Comparison of ENCODE assay signal across 8 mouse cellular contexts in the genomic region with DNA sequence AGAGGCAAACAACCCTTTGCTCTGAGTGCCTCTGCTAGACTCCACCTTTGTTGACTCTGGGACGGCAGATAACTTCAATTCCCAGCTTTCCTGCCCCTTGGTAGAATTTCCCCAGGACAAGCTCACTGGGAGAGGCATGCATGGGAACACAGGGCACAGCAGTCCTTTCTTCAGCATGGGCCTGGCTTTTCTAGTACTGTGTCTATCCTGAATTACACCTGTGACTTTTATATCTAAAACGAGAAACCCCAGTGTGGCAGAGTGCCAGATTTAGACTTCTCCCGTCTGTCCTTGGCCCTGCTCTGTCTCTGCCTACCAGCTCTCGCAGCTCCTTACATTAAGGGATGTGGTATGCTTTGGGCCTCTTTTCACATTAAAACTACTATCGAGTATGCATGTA. TPM values are rescaled to one million over a fixed set of nuclear protein-coding genes. Genes with fewer than 3 reads are reported as not detected.
DNase-seq lines count a peak whose midpoint lies in the region; ATAC-seq and TF ChIP-seq lines count a peak whose summit lies in the region.

No protein-coding gene starts in this region.

- H3K79me2 ChIP-seq in MEL (ENCODE audit: control insufficient read depth, insufficient read depth, low read length, poor library complexity) = peaks cover 67% of the 10 kb centered on the region
- peaks cover 71% of the 10 kb centered on the region for H3K79me2 ChIP-seq in myocyte (ENCODE audit: control insufficient read depth, insufficient read depth)

- no peak for TF ChIP-seq CTCF in MEL (IDR thresholded peaks at IDR 0.05 in 2 of 3, conservative IDR thresholded peaks at IDR 0.05 in 1 of 3; ENCODE audit: control insufficient read depth in 1 of 3, insufficient read depth in 1 of 3, low read depth in 2 of 3, low read length in 3 of 3, poor library complexity in 1 of 3, severe bottlenecking in 1 of 3)

- TF ChIP-seq POLR2A in MEL (IDR thresholded peaks at IDR 0.05; ENCODE audit: control insufficient read depth in 1 of 2, insufficient read depth in 1 of 2, low read depth in 1 of 2, low read length in 2 of 2, poor library complexity in 1 of 2) = no peak
- peak; percentile 12 for TF ChIP-seq POLR2A in myocyte (IDR thresholded peaks at IDR 0.05; ENCODE audit: insufficient read length, low read depth)

- ATAC-seq in heart, embryonic 15.5 days (replicated peaks; ENCODE audit: insufficient number of reproducible peaks, insufficient read depth, low FRiP score, low read depth) = no peak
- no peak for ATAC-seq in forebrain, embryonic 12.5 days (ENCODE audit: low FRiP score)
- ATAC-seq in limb, embryonic 15.5 days (ENCODE audit: insufficient number of reproducible peaks, low FRiP score, low TSS enrichment, low read depth) = no peak

- 25% methylated on average over 5 of the region's 5 CpGs for WGBS in heart, embryonic 15.5 days
- 73% methylated on average over 5 of the region's 5 CpGs for WGBS in forebrain, embryonic 12.5 days
- 45% methylated on average over 5 of the region's 5 CpGs for WGBS in limb, embryonic 15.5 days

- peaks cover 59% of the 10 kb centered on the region for H3K4me1 ChIP-seq in heart, embryonic 15.5 days (replicated peaks)
- peaks cover 26 to 51% of the 10 kb centered on the region in 2 experiments for H3K4me1 ChIP-seq in MEL (ENCODE audit: control insufficient read depth in 1 of 2, insufficient read depth in 2 of 2, low read length in 2 of 2)
- peaks cover 50% of the 10 kb centered on the region for H3K4me1 ChIP-seq in forebrain, embryonic 12.5 days
- H3K4me1 ChIP-seq in limb, embryonic 15.5 days = peaks cover 47% of the 10 kb centered on the region

- H3K4me3 ChIP-seq in heart, embryonic 15.5 days = peak overlapping the region; percentile 8
- H3K4me3 ChIP-seq in MEL (ENCODE audit: control insufficient read depth in 1 of 2, insufficient read depth in 1 of 2, low read depth in 2 of 2, low read length in 2 of 2) (peak overlapping the region; percentile 8 to 23; a peak in 2 of 4 replicates), myocyte (no peak overlapping the region)
- H3K4me3 ChIP-seq in forebrain, embryonic 12.5 days (replicated peaks) = no peak overlapping the region
- peak overlapping the region; percentile 4; the same call in 1 of the 2 replicates for H3K4me3 ChIP-seq in limb, embryonic 15.5 days

- H3K36me3 ChIP-seq in heart, embryonic 15.5 days = peaks cover 23% of the 10 kb centered on the region
- H3K36me3 ChIP-seq in MEL (ENCODE audit: control insufficient read depth in 1 of 2, insufficient read depth in 2 of 2, low read length in 2 of 2) = peaks cover 7 to 53% of the 10 kb centered on the region in 2 experiments
- peaks cover 22% of the 10 kb centered on the region for H3K36me3 ChIP-seq in forebrain, embryonic 12.5 days (replicated peaks)
- H3K36me3 ChIP-seq in limb, embryonic 15.5 days = peaks cover 23% of the 10 kb centered on the region
- peaks cover 9% of the 10 kb centered on the region for H3K36me3 ChIP-seq in myocyte (ENCODE audit: control insufficient read depth, insufficient read depth)

- no peak for DNase-seq in heart, adult 9 months (ENCODE audit: low spot score in 2 of 2)
- DNase-seq in MEL (ENCODE audit: low read depth, low spot score) = peak; percentile 86
- DNase-seq in urinary bladder, postnatal 14 days (ENCODE audit: low spot score) = no peak
- DNase-seq in T-cell, adult 2 months (ENCODE audit: low spot score) = no peak

- peak overlapping the region; percentile 86 for H3K4me2 ChIP-seq in heart, embryonic 15.5 days
- H3K4me2 ChIP-seq in forebrain, embryonic 12.5 days = peak overlapping the region; percentile 17
- H3K4me2 ChIP-seq in limb, embryonic 15.5 days = no peak overlapping the region
- H3K4me2 ChIP-seq in myocyte (ENCODE audit: low read depth) = peak overlapping the region; percentile 40

- H3K27me3 ChIP-seq in heart, embryonic 15.5 days = no peaks in the 10 kb centered on the region
- H3K27me3 ChIP-seq in MEL (ENCODE audit: control insufficient read depth in 1 of 2, insufficient read depth in 2 of 2, low read length in 2 of 2) = no peaks in the 10 kb centered on the region
- H3K27me3 ChIP-seq in forebrain, embryonic 12.5 days = no peaks in the 10 kb centered on the region
- no peaks in the 10 kb centered on the region for H3K27me3 ChIP-seq in limb, embryonic 15.5 days
- no peaks in the 10 kb centered on the region for H3K27me3 ChIP-seq in myocyte (ENCODE audit: control insufficient read depth, insufficient read depth, insufficient read length)

- peak in 1 of 2 experiments; percentile 8; a peak in 1 of 4 replicates for TF ChIP-seq EP300 in MEL (IDR thresholded peaks at IDR 0.05; ENCODE audit: low read depth in 1 of 2, low read length in 2 of 2)

- H3ac ChIP-seq in myocyte (ENCODE audit: control insufficient read depth, insufficient read length) = no peak overlapping the region

- no peaks in the 10 kb centered on the region for H3K9me3 ChIP-seq in heart, embryonic 15.5 days (replicated peaks)
- H3K9me3 ChIP-seq in MEL (replicated peaks; ENCODE audit: insufficient read depth, low read length) = no peaks in the 10 kb centered on the region
- H3K9me3 ChIP-seq in forebrain, embryonic 12.5 days = no peaks in the 10 kb centered on the region
- no peaks in the 10 kb centered on the region for H3K9me3 ChIP-seq in limb, embryonic 15.5 days

- H3K9ac ChIP-seq in heart, embryonic 15.5 days = 0 out of 2 replicates have a peak overlapping the region, but pooled peaks have one; percentile 1
- peak overlapping the region; percentile 59 for H3K9ac ChIP-seq in MEL (ENCODE audit: control insufficient read depth, low read depth, low read length, poor library complexity, severe bottlenecking)
- peak overlapping the region; percentile 1; the same call in 1 of the 2 replicates for H3K9ac ChIP-seq in forebrain, embryonic 12.5 days
- H3K9ac ChIP-seq in limb, embryonic 15.5 days = no peak overlapping the region

- no peak for TF ChIP-seq RAD21 in MEL (IDR thresholded peaks at IDR 0.05; ENCODE audit: low read depth, low read length)

- peak overlapping the region; percentile 98 for H3K27ac ChIP-seq in heart, embryonic 15.5 days
- peak overlapping the region; percentile 83 for H3K27ac ChIP-seq in MEL (ENCODE audit: control insufficient read depth, low read depth, low read length)
- no peak overlapping the region; the same call in 1 of the 2 replicates for H3K27ac ChIP-seq in forebrain, embryonic 12.5 days
- H3K27ac ChIP-seq in limb, embryonic 15.5 days = peak overlapping the region; percentile 57

TF ChIP-seq in MEL, 35 proteins besides CTCF, POLR2A, EP300 and RAD21 (continues in another document):
- TF ChIP-seq GATA1 (IDR thresholded peaks at IDR 0.05; ENCODE audit: low read depth, low read length) (peak; percentile 38; the same call in 1 of the 2 replicates), ZC3H11A (IDR thresholded peaks at IDR 0.05; ENCODE audit: low read depth, low read length) (no peak), MYC (IDR thresholded peaks at IDR 0.05; ENCODE audit: low read depth, low read length) (0 out of 2 replicates have a peak, but pooled peaks have one; percentile 16), SIN3A (IDR thresholded peaks at IDR 0.05; ENCODE audit: low read length) (peak; percentile 66), MXI1 (IDR thresholded peaks at IDR 0.05; ENCODE audit: low read depth, low read length) (no peak; the same call in none of the 2 replicates)

TF ChIP-seq in myocyte, 11 proteins besides CTCF, POLR2A, EP300 and RAD21:
- TF ChIP-seq POLR2AphosphoS2 (IDR thresholded peaks at IDR 0.05; ENCODE audit: insufficient read length, low read depth) (peak; percentile 50), MYOD1 (IDR thresholded peaks at IDR 0.05; ENCODE audit: control insufficient read depth in 1 of 3, insufficient read length in 2 of 3, low read depth in 2 of 3) (no peak), USF1 (IDR thresholded peaks at IDR 0.05; ENCODE audit: low read depth) (no peak)

RNA-seq across cellular contexts. Expression of a gene that starts 10.6 kb away (rescaled TPM):
- 239 and 307 TPM in 2 replicates for polyA plus RNA-seq in heart, embryonic 15.5 days (2015; fragmentation: Nextera tagmentation; extraction: Ambion mirVana)
- total RNA-seq in MEL (2012; rRNA removed) = 274 and 314 TPM in 2 replicates
- polyA plus RNA-seq in MEL (2012; ENCODE audit: insufficient read depth in 1 of 2, insufficient read length in 2 of 2, low read depth in 1 of 2, low replicate concordance in 2 of 2, missing spikeins in 1 of 2) (100 to 1,000 TPM; 205 to 273 TPM), myocyte (2012; fragmentation: generic; extraction: Trizol) (290 TPM)
- 496 and 499 TPM in 2 replicates for polyA plus RNA-seq in forebrain, embryonic 12.5 days (2016; fragmentation: Nextera tagmentation; extraction: Ambion mirVana)
- 474 and 545 TPM in 2 replicates for polyA plus RNA-seq in limb, embryonic 15.5 days (2015; fragmentation: Nextera tagmentation; extraction: Ambion mirVana)

RNA-seq across cellular contexts. Expression of a gene that starts 20.9 kb away (rescaled TPM):
- 0.20 and 0.25 TPM in 2 replicates for polyA plus RNA-seq in heart, embryonic 15.5 days (2015; fragmentation: Nextera tagmentation; extraction: Ambion mirVana)
- 0.54 and 0.62 TPM in 2 replicates for total RNA-seq in MEL (2012; rRNA removed)
- polyA plus RNA-seq in MEL (2012; ENCODE audit: insufficient read depth in 1 of 2, insufficient read length in 2 of 2, low read depth in 1 of 2, low replicate concordance in 2 of 2, missing spikeins in 1 of 2) (under 1 TPM in 1 of 2 experiments, not detected in 1; 0.65 TPM), myocyte (2012; fragmentation: generic; extraction: Trizol) (0.35 TPM)
- 0.50 and 0.69 TPM in 2 replicates for polyA plus RNA-seq in forebrain, embryonic 12.5 days (2016; fragmentation: Nextera tagmentation; extraction: Ambion mirVana)
- polyA plus RNA-seq in limb, embryonic 15.5 days (2015; fragmentation: Nextera tagmentation; extraction: Ambion mirVana) = 0.28 and 0.30 TPM in 2 replicates

RNA-seq across cellular contexts. Expression of a gene that starts 30.6 kb away (rescaled TPM):
- polyA plus RNA-seq in heart, embryonic 15.5 days (2015; fragmentation: Nextera tagmentation; extraction: Ambion mirVana) = 120 and 126 TPM in 2 replicates
- total RNA-seq in MEL (2012; rRNA removed) = 102 and 107 TPM in 2 replicates
- polyA plus RNA-seq in MEL (2012; ENCODE audit: insufficient read depth in 1 of 2, insufficient read length in 2 of 2, low read depth in 1 of 2, low replicate concordance in 2 of 2, missing spikeins in 1 of 2) (100 to 1,000 TPM; 247 to 442 TPM), myocyte (2012; fragmentation: generic; extraction: Trizol) (77.5 TPM)
- 205 and 225 TPM in 2 replicates for polyA plus RNA-seq in forebrain, embryonic 12.5 days (2016; fragmentation: Nextera tagmentation; extraction: Ambion mirVana)
- 172 and 174 TPM in 2 replicates for polyA plus RNA-seq in limb, embryonic 15.5 days (2015; fragmentation: Nextera tagmentation; extraction: Ambion mirVana)

RNA-seq across cellular contexts. Expression of a gene that starts 31.6 kb away (rescaled TPM):
- 129 and 134 TPM in 2 replicates for polyA plus RNA-seq in heart, embryonic 15.5 days (2015; fragmentation: Nextera tagmentation; extraction: Ambion mirVana)
- total RNA-seq in MEL (2012; rRNA removed) = 152 and 161 TPM in 2 replicates
- 100 to 1,000 TPM; 184 to 227 TPM for polyA plus RNA-seq in MEL (2012; ENCODE audit: insufficient read depth in 1 of 2, insufficient read length in 2 of 2, low read depth in 1 of 2, low replicate concordance in 2 of 2, missing spikeins in 1 of 2)
- polyA plus RNA-seq in forebrain, embryonic 12.5 days (2016; fragmentation: Nextera tagmentation; extraction: Ambion mirVana) = 188 and 189 TPM in 2 replicates
- 126 and 140 TPM in 2 replicates for polyA plus RNA-seq in limb, embryonic 15.5 days (2015; fragmentation: Nextera tagmentation; extraction: Ambion mirVana)
- polyA plus RNA-seq in myocyte (2012; fragmentation: generic; extraction: Trizol) = 83.8 TPM

Comparison
In these comparisons a context has a peak if more than half of its experiments do, and no peak if none do; other contexts are left out.
1. H3K4me3 ChIP-seq: peak in heart, embryonic 15.5 days (single experiment), MEL (2 of 2) and limb, embryonic 15.5 days (single experiment); none in forebrain, embryonic 12.5 days (single experiment) and myocyte (single experiment).